Mouse (Mus musculus) forelimb bud, embryonic 11.5 days (tissue): ENCODE data around the gene Reln.

Experiments
- DNase-seq: peaks from one replicate; pipeline ENCODE4 v3.0.0-alpha.2; 2012; ENCODE audit warnings: low read depth, low spot score

Reln gene

DNA sequence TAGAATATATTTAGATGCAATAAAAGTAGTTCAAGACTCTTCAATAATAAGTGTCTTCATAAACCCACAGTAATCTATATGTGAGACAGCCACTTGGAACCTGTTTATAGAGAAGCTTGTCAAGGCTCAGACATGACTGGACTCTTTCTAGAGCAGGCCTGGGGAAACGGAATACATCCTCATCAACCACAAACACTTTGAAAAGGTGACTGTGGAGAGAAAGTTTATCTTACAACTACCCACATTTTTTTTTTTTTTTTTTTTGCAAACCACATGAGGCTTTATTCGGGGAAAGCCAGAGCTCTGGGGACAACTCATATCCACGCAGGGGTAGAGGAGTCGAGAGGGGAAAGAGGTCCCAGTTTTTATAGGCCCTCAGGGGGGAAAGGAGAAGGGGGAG lies 36.6 kb downstream of the Reln start:
- DNase-seq = no peak

DNA sequence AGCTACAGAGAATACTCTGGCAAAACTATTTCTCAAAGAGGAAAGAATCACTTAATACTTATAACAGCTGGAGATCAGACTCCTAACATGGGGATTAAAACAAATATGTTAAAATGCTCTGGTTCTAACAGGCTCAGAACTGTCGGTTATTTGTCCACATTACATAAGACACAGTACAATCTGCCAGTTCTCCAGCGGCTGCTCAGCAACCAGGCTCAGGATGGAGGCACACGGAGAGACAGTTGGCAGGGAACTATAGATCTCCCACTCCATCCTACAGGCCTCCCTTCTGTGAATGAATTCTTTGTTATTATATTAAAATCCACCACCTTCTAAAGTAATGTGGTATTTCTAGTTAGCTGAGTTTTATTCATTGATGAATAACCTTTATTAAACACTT lies 37.4 kb downstream of the Reln start:
- no peak for DNase-seq

DNA sequence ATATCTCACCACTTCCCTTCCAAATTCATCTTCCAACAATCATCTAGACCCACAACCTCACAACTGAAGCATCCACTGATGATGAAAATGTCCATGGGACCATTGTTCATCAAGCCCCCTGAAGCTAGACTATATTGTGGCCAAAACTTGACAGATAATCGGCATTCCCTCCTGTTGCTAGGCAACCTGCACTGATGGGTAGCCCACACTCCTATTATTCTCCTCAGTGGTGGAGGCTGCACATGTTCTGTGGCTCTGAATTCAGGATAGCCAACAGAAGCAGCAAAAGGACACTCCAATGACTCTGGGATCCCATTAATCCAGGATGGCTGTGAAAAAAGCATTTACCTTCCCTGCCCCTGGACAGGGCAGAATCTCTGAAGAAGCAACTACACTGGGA lies 40.8 kb downstream of the Reln start:
- no peak for DNase-seq

DNA sequence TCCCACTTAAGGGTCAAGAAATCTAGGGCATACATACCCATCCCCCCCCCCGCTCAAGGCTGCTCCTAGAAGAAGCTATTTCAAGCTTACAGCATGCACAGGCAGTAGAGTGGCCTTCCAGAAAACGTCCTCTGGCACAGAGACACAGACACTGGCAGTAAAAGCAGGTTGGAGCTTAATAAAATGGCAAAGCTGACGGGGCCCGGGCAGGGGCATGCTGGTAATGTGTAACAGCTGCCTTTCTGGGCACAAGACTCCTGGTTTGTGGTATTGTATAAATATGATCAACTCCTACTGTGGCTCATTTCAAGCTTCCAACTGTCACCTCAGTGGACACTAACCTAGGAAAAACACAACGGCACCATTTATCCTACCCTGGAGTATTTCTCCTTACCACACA lies 42.2 kb downstream of the Reln start:
- DNase-seq = no peak

DNA sequence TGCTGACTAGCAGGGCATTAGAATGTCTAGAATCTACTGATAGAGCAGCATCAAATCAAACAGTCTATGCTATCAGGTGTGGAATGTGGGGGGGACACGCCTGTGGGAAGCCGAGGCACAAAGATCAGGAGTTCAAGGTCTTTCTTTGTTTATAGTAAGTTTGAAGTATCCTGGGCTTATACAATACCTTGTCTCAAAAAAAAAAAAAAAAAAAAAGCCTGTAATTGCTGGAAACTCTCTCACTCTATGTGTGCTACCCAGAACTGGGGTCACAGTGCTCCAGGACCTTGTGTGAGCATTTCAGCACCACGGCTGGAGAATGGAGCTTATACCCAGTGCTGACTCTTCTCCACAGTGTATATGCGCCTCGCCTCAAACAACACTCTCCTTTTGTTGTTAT lies 43.7 kb downstream of the Reln start:
- no peak for DNase-seq

DNA sequence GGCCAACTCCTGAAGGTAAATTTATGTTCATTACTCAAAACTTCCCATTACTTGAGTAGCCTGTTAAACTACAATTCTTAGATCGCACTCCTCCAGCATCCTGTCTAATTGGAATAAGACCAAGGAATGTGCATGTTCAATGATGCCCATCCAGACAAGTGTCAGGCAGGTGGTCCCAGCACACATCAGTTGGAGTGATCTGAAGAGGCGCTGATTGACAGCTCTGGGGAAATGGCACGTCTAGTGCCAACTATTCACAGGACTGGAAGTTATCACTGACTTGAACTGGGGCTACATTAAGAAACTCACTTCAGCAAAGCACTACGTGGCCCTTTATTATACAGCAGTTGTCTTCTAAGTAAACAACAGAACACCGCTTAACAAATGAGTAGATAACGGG lies 44.5 kb downstream of the Reln start:
- DNase-seq = no peak

DNA sequence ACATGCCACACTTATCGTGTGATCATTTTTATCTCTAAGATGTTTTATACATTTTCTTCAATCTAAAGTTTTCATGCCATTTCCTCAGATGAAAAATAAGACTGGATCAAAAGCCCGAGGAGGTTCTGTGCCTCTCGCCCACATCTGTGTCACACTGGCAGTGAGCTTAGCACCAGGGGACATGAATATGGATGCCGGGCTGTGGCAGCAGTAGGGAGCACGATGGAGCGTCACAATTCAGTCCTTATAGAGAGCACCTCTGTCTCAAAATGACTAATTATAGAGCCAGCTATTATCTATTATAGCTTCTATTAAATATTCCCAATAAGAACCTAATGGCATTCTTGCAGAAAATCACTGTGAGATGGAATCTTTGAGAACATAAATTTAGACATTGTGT lies 49.3 kb downstream of the Reln start:
- DNase-seq = no peak

DNA sequence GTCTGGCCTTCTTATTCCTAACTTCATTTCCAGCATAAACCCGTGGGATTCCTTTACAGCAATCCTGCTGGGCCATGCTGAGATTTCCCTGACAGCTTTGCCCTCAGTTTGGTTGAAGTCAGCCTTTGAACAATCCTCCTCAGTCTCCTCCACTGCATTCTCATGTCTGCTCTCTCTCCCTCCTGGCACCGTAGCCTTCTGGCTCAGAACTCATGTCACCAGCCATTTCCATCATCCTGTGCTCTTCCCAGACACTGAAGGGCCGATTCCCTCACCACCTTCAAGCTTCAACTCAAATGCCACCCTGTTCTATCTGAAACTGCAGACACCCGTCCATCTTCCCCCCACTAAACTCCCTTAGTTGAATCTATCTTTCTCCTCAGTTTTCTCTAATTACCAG lies 53.1 kb downstream of the Reln start:
- no peak for DNase-seq

DNA sequence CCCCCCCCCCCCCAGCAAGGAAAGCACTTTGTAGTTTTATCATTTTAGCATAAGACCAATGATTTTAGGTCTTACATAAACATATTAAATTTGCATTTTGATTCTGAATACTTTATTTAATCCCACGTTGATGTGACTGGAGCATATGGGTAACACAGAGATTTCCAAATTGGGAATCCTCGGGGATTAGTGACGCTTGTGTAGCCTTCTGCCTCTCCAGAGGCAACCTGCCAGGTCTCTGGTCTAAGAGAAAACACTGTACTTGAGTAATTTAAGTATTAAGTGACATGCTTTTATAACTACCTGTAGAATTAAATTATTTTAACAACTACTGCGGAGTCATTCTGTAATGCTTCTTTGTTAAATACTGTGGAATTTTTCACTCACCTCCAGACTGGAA lies 59.1 kb downstream of the Reln start:
- no peak for DNase-seq

DNA sequence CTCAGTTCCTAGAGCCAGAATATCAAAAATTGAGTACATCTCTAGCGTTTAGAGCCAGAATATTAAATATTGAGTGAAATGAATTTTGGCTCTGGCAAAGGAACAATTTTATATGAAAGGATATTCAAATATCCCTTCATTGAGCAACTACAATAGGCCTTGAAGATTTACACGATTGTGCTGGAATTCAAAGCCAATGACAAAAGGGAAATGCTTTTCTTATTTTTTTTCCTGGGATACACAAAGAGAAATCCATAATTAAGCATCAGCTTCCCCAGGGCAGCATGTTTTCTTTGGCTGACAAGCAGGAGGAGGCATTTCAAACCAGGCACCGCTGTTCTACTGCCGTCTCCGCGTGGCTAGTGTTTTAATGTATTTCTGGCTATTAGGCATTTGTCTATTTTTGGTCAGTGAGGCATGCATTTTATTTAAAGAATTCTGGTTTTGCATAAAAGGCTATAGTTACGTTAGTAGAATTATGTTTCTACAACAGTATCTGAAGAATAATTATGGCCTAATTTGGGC lies 62.3 kb downstream of the Reln start:
- no peak for DNase-seq

DNA sequence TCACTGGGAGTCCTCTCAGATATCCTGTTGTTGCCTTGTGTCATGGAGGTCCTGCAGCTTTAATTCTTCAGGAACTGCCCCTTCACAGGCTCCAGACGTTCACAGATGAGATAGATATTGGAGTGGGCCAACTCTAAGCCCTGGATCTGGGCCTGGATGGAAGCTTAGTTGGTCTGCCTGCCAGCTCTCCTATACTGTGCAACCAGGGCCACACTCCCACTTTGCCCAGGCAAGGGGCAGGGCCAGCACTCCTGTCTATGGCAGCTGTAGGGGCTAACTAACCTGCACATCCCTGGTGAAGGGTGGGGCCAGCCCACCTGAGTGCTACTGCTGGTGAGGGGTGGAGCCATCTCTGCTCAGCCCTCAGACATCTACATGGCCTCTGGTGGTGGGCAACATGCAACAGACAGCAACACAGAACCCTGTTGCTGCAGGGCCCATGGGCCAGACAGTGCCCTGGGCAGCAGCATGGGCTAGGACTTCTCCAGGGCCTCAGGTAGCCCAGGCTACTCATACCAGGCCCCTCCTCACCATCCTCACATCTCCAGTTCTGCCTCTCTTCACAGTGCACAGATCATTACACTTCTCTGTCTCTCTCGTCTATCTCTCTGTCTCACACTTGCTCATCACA lies 63.9 kb downstream of the Reln start:
- DNase-seq = no peak

DNA sequence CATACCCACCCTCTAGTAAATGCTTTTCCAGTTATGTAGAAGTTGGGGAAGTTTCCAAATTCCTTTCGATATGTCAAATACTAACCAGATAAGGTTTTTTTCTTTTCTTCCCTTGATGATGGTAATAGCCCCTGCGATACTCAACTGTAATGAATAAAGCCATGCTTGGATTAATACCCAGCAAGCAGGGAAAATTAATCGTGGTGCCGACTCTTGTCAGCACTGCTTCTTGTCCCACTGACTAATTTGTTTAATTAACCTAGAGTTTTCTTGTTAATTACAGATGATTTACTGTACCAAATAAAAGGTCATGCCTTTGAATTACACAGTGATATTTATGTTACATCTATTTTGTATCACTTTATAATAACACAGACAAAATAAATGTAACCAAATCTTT lies 65.3 kb downstream of the Reln start:
- DNase-seq = no peak

DNA sequence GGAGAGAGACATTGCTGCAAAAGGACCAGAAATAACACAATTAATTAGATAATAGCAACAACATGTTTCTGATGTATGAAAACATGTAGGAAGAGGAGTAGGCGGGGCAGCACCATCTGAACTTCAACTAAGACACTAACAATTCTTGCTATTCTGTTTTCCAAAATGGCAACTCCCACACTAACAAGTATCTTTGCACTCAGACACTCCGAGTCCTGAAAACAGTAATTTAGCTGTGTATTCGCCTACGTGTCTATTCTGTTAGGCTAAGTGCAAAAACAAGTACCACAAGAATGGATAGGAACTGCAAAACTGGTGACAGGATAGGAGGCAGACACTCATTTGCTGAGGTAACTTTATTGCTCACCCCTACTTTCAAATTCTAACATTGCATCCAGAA lies 70.4 kb downstream of the Reln start:
- DNase-seq = no peak

DNA sequence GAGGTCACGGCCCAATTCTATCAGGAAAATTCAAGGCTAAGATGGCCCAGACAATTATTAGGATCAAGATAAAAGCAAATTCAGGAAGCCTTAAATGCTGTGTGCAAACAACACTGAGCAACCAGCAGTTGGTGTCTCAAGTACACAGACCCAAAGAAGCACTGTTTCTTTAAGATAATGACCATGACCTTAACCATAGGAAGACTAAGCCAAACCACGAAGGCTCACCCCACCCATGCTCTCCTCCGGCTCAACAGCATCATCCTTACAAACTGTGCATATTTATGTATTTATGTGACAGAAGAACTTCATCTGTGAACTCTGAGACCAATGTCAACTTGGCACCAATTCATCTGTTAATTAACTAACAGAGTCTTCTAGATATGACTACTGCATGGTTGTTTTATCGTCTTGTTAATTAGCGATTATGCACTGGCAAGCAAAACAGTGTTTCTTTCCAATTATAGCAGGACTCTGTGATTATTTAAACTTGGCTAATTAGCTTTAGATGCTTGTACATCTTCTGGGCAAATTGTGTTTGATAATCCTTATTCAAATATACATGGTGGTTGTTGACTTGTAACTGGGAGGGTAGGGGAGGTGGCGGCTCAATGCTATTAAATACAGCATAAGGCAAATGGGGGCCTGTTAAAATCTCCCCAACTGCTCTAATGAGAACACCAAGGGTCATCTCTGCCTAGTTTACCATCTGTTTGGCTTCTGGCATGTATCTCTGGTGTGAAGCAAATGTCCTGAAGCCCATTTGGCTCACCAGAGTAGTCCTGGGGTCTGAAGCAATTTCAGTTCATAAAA lies 77.8 kb downstream of the Reln start:
- no peak for DNase-seq

DNA sequence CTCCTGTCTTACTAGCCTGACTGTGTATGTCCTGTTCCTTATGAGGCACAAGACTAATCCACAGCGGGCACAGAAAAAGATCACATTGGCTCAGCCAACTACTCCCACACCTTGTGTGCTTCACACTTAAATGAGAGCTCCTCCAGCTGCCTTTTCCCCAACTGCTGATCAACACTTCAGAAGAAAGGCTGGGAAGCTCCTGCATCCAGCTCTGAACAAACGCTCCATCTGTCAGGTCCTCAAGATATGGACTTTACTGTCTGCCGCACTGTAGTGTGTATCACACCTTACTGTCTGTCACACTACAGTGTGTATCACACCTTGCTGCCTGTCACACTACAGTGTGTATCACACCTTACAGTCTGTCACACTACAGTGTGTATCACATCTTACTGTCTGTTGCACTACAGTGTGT lies 82.1 kb downstream of the Reln start:
- DNase-seq = no peak

DNA sequence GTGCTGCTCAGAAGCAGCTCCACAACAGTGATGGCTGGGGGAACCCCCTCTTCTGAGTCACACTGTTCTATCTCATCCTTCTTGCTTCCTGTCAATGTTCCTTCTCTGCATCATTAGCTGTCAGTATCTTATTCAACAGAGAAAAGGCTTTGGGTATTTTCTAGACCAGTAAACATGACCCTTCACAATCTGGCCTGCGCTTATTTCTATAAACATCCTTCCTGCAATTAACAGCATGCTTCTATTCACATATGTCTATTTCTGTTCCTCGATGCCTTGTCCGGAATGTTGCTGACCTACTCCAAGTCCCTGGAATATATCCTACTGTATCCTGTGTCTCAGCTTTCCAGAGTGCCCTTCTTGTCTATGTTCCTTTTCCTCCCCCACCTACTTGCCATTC lies 89.2 kb downstream of the Reln start:
- no peak for DNase-seq

DNA sequence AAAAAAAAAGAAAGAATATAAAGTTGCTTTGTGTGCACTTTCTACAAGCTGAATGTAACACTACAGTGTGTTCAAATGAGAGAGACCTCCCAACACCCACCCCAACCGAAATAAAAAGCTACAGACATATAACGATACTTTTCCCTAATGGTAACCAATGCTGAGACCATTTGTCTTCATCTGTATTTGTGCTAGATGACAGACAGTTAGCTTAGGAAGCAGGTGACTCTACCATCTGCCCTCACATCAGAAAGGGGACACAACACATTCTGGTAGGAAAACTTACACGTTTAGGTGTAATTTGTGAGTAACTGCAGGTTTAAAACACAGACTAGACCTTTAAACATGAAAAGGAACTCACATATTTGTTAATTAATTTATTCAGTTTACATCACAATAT lies 90.6 kb downstream of the Reln start:
- DNase-seq = no peak

DNA sequence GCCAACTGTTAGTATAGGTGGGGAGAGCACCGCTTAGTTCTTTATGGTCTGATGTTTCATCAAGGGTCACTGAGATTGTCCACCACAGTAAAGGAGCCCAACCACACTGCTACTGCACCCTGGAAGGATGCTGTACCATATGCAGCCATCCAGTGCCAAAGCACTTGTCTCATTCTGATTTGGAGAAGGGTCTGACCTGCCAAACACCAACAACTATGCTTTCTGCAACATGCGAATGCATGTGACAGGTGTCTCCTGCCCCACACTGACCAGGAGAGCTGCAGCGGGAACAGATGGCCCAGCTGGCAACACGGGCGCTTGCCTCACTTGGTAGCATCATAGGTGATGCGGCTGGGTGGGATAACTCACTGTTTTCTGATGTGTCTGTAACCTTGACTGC lies 91.2 kb downstream of the Reln start:
- no peak for DNase-seq

DNA sequence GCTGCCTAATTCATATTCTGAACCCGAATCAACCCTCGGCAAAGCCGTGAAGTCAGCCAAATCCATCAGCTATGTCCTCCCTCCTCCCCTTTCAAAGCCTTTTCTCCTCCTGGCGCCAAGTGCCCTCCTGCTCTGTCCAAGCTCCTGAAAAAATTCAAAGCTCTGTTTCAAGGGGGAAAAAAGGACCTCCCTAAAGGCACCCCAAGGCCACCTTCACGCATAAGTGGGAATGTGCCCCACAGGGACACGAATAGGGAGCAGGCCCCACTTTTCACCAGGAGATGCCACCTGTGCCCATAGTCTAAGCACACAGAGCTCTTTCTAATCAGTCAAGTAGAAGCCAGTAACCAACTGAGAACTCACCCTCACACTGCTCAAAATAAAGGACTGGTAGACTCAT lies 96.7 kb downstream of the Reln start:
- DNase-seq = no peak

DNA sequence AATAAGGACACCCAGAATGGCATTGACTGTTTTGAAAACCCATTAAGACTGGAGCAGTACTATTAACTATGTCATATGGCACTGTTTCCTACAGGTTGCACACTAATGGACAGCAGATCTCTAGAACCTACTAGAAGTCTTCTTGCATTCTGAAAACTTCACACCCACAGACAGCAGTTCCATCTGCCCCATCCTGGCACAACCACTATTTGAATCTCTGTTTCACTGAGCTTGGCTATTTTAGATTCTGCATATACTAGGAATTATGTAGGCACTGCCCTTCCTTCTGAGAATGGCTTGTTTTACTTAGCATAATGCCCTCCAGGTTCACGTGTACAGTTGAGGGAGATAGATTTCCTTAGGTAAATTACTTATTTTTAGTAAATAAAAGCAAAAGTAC lies 99.4 kb downstream of the Reln start:
- DNase-seq = no peak

DNA sequence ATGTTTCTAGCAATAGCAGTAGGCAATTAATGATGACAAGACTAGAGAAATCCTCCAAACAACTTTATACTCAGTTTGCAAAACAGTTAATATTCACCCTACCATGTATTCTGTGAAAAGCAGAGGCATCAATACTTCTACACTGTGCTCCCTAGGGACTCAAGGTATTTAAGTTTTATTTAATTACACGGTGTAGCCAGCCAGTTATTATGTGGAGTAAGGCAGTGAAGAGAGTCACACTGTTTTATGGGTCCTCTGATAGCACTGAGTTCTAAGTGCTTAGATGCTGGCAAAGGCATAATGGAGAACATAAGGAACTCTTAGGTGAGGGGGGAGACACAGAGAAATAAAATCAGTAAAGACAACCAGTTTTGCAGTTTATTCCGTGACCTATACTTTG lies 101.0 kb downstream of the Reln start:
- no peak for DNase-seq

DNA sequence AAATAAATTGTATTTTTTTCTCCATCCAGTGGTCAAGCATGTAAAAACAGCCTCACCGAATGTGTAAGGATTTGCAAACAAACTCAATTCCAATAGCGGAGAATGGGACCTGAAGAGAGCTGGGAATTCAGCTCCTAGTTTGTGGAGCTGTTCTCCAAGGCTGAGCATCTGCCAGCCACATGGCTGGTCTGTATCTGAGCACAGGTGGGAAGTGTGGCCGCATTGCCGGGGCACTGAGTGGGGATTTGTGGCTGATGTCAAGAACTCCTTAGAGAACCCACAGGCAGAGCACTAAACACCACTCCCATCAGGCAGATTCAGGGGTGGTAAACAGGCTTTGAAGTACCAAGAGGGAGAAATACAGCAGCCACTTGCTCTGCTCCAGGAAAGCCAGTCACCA lies 102.9 kb downstream of the Reln start:
- DNase-seq = peak; percentile 30

DNA sequence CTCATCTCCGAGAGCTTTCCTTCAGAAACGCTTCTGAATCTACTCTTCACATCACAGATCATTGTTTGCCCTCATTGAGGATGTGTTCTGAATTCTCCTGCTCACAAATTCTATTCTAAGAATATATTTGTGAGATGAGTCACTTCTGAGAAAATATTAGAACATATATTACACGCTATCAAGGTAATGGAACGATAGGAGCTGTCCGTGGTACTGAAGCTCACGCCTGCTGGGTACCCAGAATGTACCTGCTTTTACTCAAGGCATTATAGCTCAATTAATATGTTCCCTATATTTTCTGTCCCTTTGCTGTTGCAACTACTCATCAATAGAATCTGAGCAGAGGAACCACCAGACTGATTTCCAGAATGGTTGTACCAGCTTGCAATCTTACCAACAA lies 107.7 kb downstream of the Reln start:
- DNase-seq = peak; percentile 62
